Mouse (Mus musculus): ENCODE data around the gene Lats2.

- TF ChIP-seq CTCF (IDR thresholded peaks at IDR 0.05; ENCODE audit: low read depth) (no peak), EP300 (optimal IDR thresholded peaks at IDR 0.05) (no peak)
Observed at GRCm38 (mm10) chr14:57732668-57733293, 25.4 kb downstream of the Lats2 start.

All from stomach, postnatal 0 days (tissue).